Mouse (Mus musculus): ENCODE data around the gene Fcho1. TPM values are rescaled to one million over a fixed set of nuclear protein-coding genes. Genes with fewer than 3 reads are reported as not detected.

Fcho1 gene
- polyA plus RNA-seq, 1 experiment: 48.6 TPM

DNA sequence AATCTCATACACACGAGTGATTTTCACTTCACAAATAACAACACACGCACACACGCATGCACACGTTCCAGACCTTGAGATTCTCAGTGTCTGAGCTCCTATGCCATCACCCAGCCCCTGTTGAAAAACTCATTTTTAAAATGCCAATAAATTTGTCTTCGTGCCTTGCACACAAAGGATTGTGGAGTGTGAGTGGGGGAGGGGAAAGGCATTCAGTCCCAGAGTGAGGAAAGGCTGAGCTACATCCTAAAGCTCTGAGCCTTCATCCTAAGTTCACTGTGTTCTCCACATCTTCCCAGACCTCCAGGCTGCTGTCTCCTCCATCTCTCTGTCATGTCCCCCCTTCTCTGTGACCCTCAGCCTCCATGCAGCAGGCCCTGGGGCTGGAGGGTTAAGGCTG is 58.3 kb downstream of the Fcho1 start:
- Histone ChIP-seq H3K9me3 (no peaks in the 10 kb centered on the region), H3K27me3 (replicated peaks) (no peaks in the 10 kb centered on the region), H3K4me3 (replicated peaks) (peak overlapping the region; percentile 96), H3K36me3 (replicated peaks; ENCODE audit: low read length) (peaks cover 23% of the 10 kb centered on the region), H3K4me1 (peaks cover 92% of the 10 kb centered on the region)
- no peak for TF ChIP-seq GATA1 (IDR thresholded peaks at IDR 0.05; ENCODE audit: borderline replicate concordance, low read length)
- TF ChIP-seq FLI1 (IDR thresholded peaks at IDR 0.05; ENCODE audit: low read length): no peak

DNA sequence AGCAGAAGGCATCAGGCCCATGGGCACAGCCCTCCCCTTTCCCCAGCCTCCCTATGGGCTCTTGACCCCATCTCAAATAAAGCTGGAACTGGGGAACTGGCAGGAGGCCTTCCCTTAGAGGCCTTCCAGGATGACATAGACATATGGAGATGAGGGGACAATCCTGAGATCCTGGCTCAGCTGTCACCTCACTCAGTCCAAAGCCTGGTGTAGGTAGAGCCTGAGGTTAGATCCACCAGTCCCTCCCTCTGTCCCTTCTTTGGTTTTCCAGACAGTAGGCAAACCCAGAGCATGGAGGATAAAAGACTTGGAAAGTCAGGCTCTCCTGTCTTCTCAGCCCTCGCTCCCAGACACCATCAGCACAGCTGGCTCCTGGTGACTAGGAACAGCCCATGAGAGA is 58.7 kb downstream of the Fcho1 start:
- Histone ChIP-seq H3K4me1 (peaks cover 91% of the 10 kb centered on the region), H3K27me3 (replicated peaks) (no peaks in the 10 kb centered on the region)

GRCm38 (mm10) chr8:71665331-71666130 is 60.0 kb downstream of the Fcho1 start:
- Histone ChIP-seq H3K4me3 (replicated peaks) (peak overlapping the region; percentile 96), H3K27me3 (replicated peaks) (no peaks in the 10 kb centered on the region), H3K4me1 (peaks cover 93% of the 10 kb centered on the region), H3K9me3 (no peaks in the 10 kb centered on the region), H3K36me3 (replicated peaks; ENCODE audit: low read length) (peaks cover 36% of the 10 kb centered on the region)
- TF ChIP-seq FLI1 (IDR thresholded peaks at IDR 0.05; ENCODE audit: low read length): no peak
- no peak for TF ChIP-seq GATA1 (IDR thresholded peaks at IDR 0.05; ENCODE audit: borderline replicate concordance, low read length)

More for the DNA sequence above, 58.7 kb downstream of the Fcho1 start:
- peaks cover 27% of the 10 kb centered on the region for H3K36me3 ChIP-seq (replicated peaks; ENCODE audit: low read length)
- TF ChIP-seq FLI1 (IDR thresholded peaks at IDR 0.05; ENCODE audit: low read length) (no peak), GATA1 (IDR thresholded peaks at IDR 0.05; ENCODE audit: borderline replicate concordance, low read length) (no peak)
- H3K4me3 ChIP-seq (replicated peaks): peak overlapping the region; percentile 96
- no peaks in the 10 kb centered on the region for H3K9me3 ChIP-seq

DNA sequence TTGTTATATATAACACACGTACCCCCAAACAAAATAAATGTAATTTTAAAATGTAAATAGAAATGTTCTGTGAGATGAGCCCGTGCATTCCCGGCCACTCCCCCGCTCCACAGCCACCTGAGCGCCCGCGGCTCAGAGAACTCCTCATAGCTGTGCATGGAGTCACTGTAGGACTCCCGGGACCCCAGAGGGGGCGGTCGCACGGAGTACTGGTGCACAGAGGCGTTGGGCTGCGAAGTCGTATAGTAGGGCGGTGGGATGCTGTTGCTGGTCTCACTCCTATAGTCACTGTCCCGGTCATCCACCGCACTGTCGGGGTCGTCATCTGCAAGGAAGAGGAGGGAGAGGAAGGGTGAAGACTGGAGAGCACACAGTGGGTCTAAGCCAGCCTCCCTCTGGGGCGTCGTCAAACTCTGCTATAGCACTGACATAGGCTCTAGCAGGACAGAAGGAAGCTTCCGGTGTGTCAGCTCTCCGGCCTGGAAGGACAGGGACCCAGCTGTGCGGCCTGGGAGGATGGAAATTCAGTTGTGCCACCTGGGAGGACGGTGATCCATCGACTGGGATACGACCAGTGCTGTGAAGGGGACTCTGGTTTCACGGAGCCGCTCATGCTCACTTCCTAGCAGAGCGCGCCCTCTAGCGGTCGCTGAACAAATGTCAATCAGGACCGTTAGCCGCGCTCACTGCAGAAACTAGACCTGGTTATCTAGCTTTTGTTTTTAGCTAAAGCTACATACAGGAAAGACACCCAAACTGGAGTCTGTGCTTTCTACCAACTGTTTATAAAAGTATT is 65.0 kb downstream of the Fcho1 start:
- Histone ChIP-seq H3K27me3 (replicated peaks) (peaks cover 17% of the 10 kb centered on the region), H3K4me1 (peaks cover 70% of the 10 kb centered on the region), H3K36me3 (replicated peaks; ENCODE audit: low read length) (peaks cover 80% of the 10 kb centered on the region)

DNA sequence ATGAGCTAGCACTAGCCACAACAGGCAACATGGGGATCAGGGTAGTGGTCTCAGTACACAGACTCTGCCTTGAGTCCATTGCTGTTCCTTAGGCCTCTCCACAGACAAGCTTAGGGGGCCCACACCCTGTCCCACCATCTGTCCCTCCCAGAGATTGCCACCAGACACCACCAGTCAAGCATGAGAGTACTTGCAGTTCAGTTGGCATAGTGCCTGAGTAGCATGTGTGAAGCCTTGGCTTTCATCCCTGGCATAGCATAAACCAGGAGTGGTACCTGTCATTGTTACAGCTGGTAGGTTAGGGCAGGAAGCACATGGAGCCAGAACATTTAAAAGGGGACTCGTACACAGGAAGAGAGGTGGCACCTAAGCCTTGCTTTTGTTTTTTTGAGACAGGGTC is 65.8 kb downstream of the Fcho1 start:
- Histone ChIP-seq H3K36me3 (replicated peaks; ENCODE audit: low read length) (peaks cover 88% of the 10 kb centered on the region), H3K4me3 (replicated peaks) (no peak overlapping the region), H3K4me1 (peaks cover 68% of the 10 kb centered on the region), H3K9me3 (no peaks in the 10 kb centered on the region), H3K27me3 (replicated peaks) (peaks cover 23% of the 10 kb centered on the region)
- TF ChIP-seq FLI1 (IDR thresholded peaks at IDR 0.05; ENCODE audit: low read length) (no peak), GATA1 (IDR thresholded peaks at IDR 0.05; ENCODE audit: borderline replicate concordance, low read length) (no peak)

More for the DNA sequence above, 65.0 kb downstream of the Fcho1 start:
- no peaks in the 10 kb centered on the region for H3K9me3 ChIP-seq
- H3K4me3 ChIP-seq (replicated peaks): peak overlapping the region; percentile 79
- TF ChIP-seq FLI1 (IDR thresholded peaks at IDR 0.05; ENCODE audit: low read length): no peak
- no peak for TF ChIP-seq GATA1 (IDR thresholded peaks at IDR 0.05; ENCODE audit: borderline replicate concordance, low read length)

DNA sequence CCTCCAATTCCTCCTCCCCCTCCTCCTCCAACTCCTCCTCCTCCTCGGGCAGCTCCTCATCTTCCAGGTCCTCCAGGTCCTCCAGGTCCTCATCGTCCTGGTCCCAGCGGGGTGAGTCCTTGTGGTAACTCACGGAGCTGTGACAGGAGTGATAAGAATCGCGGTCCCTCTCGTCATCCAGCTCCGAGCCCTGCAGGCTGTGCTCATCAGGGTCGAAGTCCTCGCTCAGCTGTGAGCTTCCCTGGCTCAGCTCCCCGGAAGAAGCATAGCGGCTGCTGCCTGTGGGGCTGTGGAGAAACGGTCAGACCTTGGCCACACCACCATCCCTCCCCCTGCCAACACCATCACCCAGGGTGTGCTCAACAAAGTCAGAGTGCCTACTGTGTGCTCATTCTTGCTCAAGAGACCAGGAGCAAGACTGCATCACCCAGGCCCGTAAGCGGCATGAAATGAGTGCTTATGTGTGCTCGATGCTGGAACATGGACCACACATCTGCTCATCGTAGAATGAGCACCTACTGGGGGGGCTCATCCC is 66.9 kb downstream of the Fcho1 start:
- Histone ChIP-seq H3K9me3 (no peaks in the 10 kb centered on the region), H3K36me3 (replicated peaks; ENCODE audit: low read length) (peaks cover 90% of the 10 kb centered on the region), H3K4me3 (replicated peaks) (peak overlapping the region; percentile 80), H3K27me3 (replicated peaks) (peaks cover 33% of the 10 kb centered on the region), H3K4me1 (peaks cover 62% of the 10 kb centered on the region)
- no peak for TF ChIP-seq GATA1 (IDR thresholded peaks at IDR 0.05; ENCODE audit: borderline replicate concordance, low read length)
- no peak for TF ChIP-seq FLI1 (IDR thresholded peaks at IDR 0.05; ENCODE audit: low read length)

Other genes with a start within 250 kb of the Fcho1 start
- 3.3 and 3.4 TPM in 2 replicates for gene Ano8, start 239.8 kb downstream of the Fcho1 start, polyA plus RNA-seq (2012; ENCODE audit: insufficient read depth, low replicate concordance)
- 17.4 and 21.7 TPM in 2 replicates for gene Gtpbp3, start 237.6 kb downstream of the Fcho1 start, polyA plus RNA-seq (2012; ENCODE audit: insufficient read depth, low replicate concordance)
- gene Plvap, start 214.0 kb downstream of the Fcho1 start, polyA plus RNA-seq (2012; ENCODE audit: insufficient read depth, low replicate concordance): 4.0 and 6.0 TPM in 2 replicates
- gene Ccdc194, start 200.0 kb downstream of the Fcho1 start, polyA plus RNA-seq (2012; ENCODE audit: insufficient read depth, low replicate concordance): 0.16 TPM in 1 of 2 replicates, not detected in the other
- gene Bst2, start 188.3 kb downstream of the Fcho1 start, polyA plus RNA-seq (2012; ENCODE audit: insufficient read depth, low replicate concordance): 105 and 345 TPM in 2 replicates
- 199 and 226 TPM in 2 replicates for gene Mvb12a, start 182.8 kb downstream of the Fcho1 start, polyA plus RNA-seq (2012; ENCODE audit: insufficient read depth, low replicate concordance)
- gene Tmem221, start 166.8 kb downstream of the Fcho1 start, polyA plus RNA-seq (2012; ENCODE audit: insufficient read depth, low replicate concordance): 1.3 TPM in 1 of 2 replicates, not detected in the other
- not detected in 2 replicates for gene Nxnl1, start 159.1 kb downstream of the Fcho1 start, polyA plus RNA-seq (2012; ENCODE audit: insufficient read depth, low replicate concordance)
- 1.8 and 16.4 TPM in 2 replicates for gene Slc27a1, start 156.8 kb downstream of the Fcho1 start, polyA plus RNA-seq (2012; ENCODE audit: insufficient read depth, low replicate concordance)
- gene Pgls, start 133.5 kb downstream of the Fcho1 start, polyA plus RNA-seq (2012; ENCODE audit: insufficient read depth, low replicate concordance): 330 and 634 TPM in 2 replicates
- gene Fam129c, start 128.1 kb downstream of the Fcho1 start, polyA plus RNA-seq (2012; ENCODE audit: insufficient read depth, low replicate concordance): 2.5 and 27.1 TPM in 2 replicates
- 14.0 and 14.8 TPM in 2 replicates for gene Colgalt1, start 114.7 kb downstream of the Fcho1 start, polyA plus RNA-seq (2012; ENCODE audit: insufficient read depth, low replicate concordance)
- 8.9 and 10.8 TPM in 2 replicates for gene Unc13a, start 54.0 kb downstream of the Fcho1 start, polyA plus RNA-seq (2012; ENCODE audit: insufficient read depth, low replicate concordance)
- 209 and 434 TPM in 2 replicates for gene Jak3, start 49.4 kb downstream of the Fcho1 start, polyA plus RNA-seq (2012; ENCODE audit: insufficient read depth, low replicate concordance)
- 241 and 376 TPM in 2 replicates for gene Insl3, start 36.5 kb downstream of the Fcho1 start, polyA plus RNA-seq (2012; ENCODE audit: insufficient read depth, low replicate concordance)
- 0.77 TPM in 1 of 2 replicates, not detected in the other for gene B3gnt3, start 23.9 kb downstream of the Fcho1 start, polyA plus RNA-seq (2012; ENCODE audit: insufficient read depth, low replicate concordance)
- 0.37 and 0.64 TPM in 2 replicates for gene Zfp709, start 156.3 kb upstream of the Fcho1 start, polyA plus RNA-seq (2012; ENCODE audit: insufficient read depth, low replicate concordance)
- gene Zfp882, start 182.9 kb upstream of the Fcho1 start, polyA plus RNA-seq (2012; ENCODE audit: insufficient read depth, low replicate concordance): not detected in 2 replicates
- gene Zfp617, start 182.9 kb upstream of the Fcho1 start, polyA plus RNA-seq (2012; ENCODE audit: insufficient read depth, low replicate concordance): 0.69 TPM in 1 of 2 replicates, not detected in the other
- 0.17 TPM in 1 of 2 replicates, not detected in the other for gene Zfp961, start 225.3 kb upstream of the Fcho1 start, polyA plus RNA-seq (2012; ENCODE audit: insufficient read depth, low replicate concordance)

All from megakaryocyte, embryonic 14.5 days (primary cell).